Mouse (Mus musculus) fat pad, adult 2 months (tissue): ENCODE data around the gene Wnt9b.

Source experiments
- DNase-seq: peaks from one replicate; pipeline ENCODE4 v3.0.0-alpha.2; 2011; ENCODE audit warnings: low read depth, low spot score; ENCODE audit errors: extremely low read depth

The Wnt9b gene

GRCm38 (mm10) chr11:103685261-103685736 is 64.3 kb downstream of the Wnt9b start:
- DNase-seq, result no peak

- DNase-seq, result no peak
Observed at GRCm38 (mm10) chr11:103683667-103684334, 65.8 kb downstream of the Wnt9b start.
